Mouse (Mus musculus) heart, postnatal 0 days (tissue): ENCODE data around the gene Psmd12. TPM values are rescaled to one million over a fixed set of nuclear protein-coding genes. Genes with fewer than 3 reads are reported as not detected.
A peak's percentile ranks its signal among the peaks of the same experiment; 100 is the strongest.

Experiments
- ATAC-seq: fragments of 200-750 bp; cut with Nextera tagmentation; 2 replicates; pipeline ENCODE4 v1.8.0; 2017; ENCODE audit warnings: low read depth, moderate number of reproducible peaks, moderate library complexity; ENCODE audit not compliant: insufficient read depth
- DNase-seq: peaks from one replicate; pipeline ENCODE4 v3.0.0-alpha.2; 2016; ENCODE audit warnings: low spot score
- H3K27ac ChIP-seq: fragments of 300-500 bp; sonication (generic); 2 replicates; pipeline ENCODE4 v1.5.1; 2014; ENCODE audit warnings: low read depth, mild to moderate bottlenecking
- H3K27me3 ChIP-seq: fragments of 300-500 bp; sonication (generic); 2 replicates; pipeline ENCODE4 v1.6.1; 2014; ENCODE audit warnings: low read length, mixed read lengths; ENCODE audit not compliant: control insufficient read depth, insufficient read depth
- H3K36me3 ChIP-seq: fragments of 300-500 bp; sonication (generic); replicated peaks from 2 replicates; pipeline ENCODE4 v1.6.1; 2014; ENCODE audit warnings: low read length, mixed read lengths; ENCODE audit not compliant: control insufficient read depth, insufficient read depth
- H3K4me1 ChIP-seq: fragments of 300-500 bp; sonication (generic); 2 replicates; pipeline ENCODE4 v1.6.1; 2014; ENCODE audit warnings: antibody characterized with exemption; ENCODE audit not compliant: control insufficient read depth, insufficient read depth
- H3K4me2 ChIP-seq: fragments of 300-500 bp; sonication (generic); 2 replicates; pipeline ENCODE4 v1.6.1; 2014; ENCODE audit warnings: low read depth, mild to moderate bottlenecking, low read length, moderate library complexity
- H3K4me3 ChIP-seq: fragments of 300-500 bp; sonication (generic); 2 replicates; pipeline ENCODE4 v1.5.1; 2014; ENCODE audit warnings: low read depth, low read length
- H3K9ac ChIP-seq: fragments of 300-500 bp; sonication (generic); replicated peaks from 2 replicates; pipeline ENCODE4 v1.6.1; 2014; ENCODE audit warnings: low read depth, low read length, mixed read lengths
- H3K9me3 ChIP-seq: fragments of 300-500 bp; sonication (generic); replicated peaks from 2 replicates; pipeline ENCODE4 v1.6.1; 2016; ENCODE audit warnings: low read length; ENCODE audit not compliant: control insufficient read depth
- CTCF ChIP-seq: IDR thresholded peaks from 2 replicates; pipeline ENCODE4 v1.5.1; 2016; ENCODE audit warnings: antibody characterized with exemption, control low read depth, low read depth
- EP300 ChIP-seq: IDR thresholded peaks from 2 replicates; pipeline ENCODE4 v1.6.1; 2016; ENCODE audit warnings: antibody characterized with exemption, low read depth
- WGBS: fragments of 180-500 bp; shearing (Covaris S2); extraction: QIAGEN DNeasy Blood & Tissue Kit; methylation state at CpG from one replicate; pipeline ENCODE4 v1.1.7; 2014; 5-methylcytosine and 5-hydroxymethylcytosine counted together
- polyA plus RNA-seq: library from polyadenylated mRNA; unstranded; fragments of >200 nt; fragmentation: Nextera tagmentation; extraction: Ambion mirVana; gene quantifications from 2 replicates; pipeline ENCODE4 v1.2.1, GENCODE M21; 2015
- total RNA-seq: library from RNA; depleted of rRNA; stranded (reverse); fragments of >200 nt; gene quantifications from 2 replicates; pipeline ENCODE4 v1.2.3, GENCODE M21; 2014; ENCODE audit warnings: low replicate concordance

The Psmd12 gene
- total and polyA plus RNA-seq, 2 experiments from 2014 or later, result 45.6 to 158 TPM

DNA sequence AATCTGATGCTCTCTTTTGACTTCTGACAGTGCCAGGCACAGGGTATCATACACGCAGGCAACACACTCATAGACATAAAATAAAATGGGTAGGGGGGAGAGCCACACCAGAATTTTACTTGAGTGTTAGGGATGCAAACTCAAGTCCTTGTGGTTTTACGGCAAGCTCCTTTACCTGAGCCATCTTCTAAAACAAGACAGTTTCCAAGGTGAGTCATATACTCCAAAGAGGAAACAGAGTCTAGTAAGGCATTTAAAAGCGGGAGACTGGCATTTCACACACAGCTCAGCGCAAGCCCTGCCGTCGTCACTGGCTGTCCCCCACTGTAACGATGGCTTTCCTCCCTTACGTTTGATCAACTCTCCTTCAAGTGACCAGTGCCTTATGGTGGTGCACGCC, 31.4 kb upstream of the Psmd12 start:
- no peak overlapping the region for H3K4me3 ChIP-seq
- no peaks in the 10 kb centered on the region for H3K27me3 ChIP-seq
- DNase-seq, result no peak
- H3K9me3 ChIP-seq, result no peaks in the 10 kb centered on the region
- TF ChIP-seq EP300 (no peak), CTCF (no peak)
- no peak overlapping the region; the same call in 1 of the 2 replicates for H3K27ac ChIP-seq
- WGBS, result 78% methylated on average over 9 of the region's 9 CpGs
- H3K36me3 ChIP-seq, result no peaks in the 10 kb centered on the region
- no peak overlapping the region for H3K9ac ChIP-seq
- peaks cover 58% of the 10 kb centered on the region for H3K4me1 ChIP-seq
- H3K4me2 ChIP-seq, result no peak overlapping the region
- no peak for ATAC-seq

DNA sequence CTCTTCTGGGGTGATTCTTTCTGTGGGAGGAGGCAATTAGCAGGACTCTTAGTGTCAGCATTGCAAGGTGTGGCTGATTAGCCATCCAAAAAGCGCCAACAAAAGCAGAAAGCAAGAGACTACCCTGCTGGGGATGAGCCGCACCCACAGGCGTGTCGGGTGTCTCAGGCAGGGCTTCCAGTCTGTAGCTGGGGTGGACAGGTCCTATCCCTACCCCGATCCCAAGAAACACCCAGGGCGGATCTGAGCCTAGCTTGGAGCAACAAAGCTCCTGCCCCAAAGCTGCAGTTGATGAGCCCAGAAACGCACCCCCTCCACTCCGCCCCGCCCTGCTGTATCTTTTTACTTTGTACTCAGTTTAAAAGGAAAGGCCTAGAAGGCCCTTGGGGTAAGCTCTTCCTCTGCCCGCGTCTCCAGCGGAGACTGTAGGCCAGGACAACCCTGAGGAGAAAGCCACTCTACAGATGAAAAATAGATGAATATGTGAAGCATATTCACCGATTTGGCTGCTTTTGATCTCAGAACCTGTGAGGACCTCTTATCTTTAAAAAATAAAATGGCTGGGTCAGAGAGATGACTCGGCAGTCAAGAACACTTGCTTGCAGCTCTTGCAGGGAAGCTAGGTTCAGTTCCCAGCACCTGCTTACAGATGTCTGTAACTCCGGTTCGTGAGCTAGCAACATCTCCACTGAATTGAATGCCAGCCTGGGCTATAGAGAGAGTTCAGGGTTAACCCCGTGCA, 29.9 kb upstream of the Psmd12 start:
- no peak overlapping the region; the same call in 1 of the 2 replicates for H3K9ac ChIP-seq
- no peaks in the 10 kb centered on the region for H3K27me3 ChIP-seq
- peak overlapping the region; percentile 7; the same call in 1 of the 2 replicates for H3K27ac ChIP-seq
- no peaks in the 10 kb centered on the region for H3K36me3 ChIP-seq
- H3K9me3 ChIP-seq, result no peaks in the 10 kb centered on the region
- DNase-seq (no peak), ATAC-seq (no peak)
- TF ChIP-seq EP300 (no peak), CTCF (no peak)
- 76% methylated on average over 17 of the region's 17 CpGs for WGBS
- H3K4me3 ChIP-seq, result no peak overlapping the region
- no peak overlapping the region for H3K4me2 ChIP-seq
- peaks cover 58% of the 10 kb centered on the region for H3K4me1 ChIP-seq

DNA sequence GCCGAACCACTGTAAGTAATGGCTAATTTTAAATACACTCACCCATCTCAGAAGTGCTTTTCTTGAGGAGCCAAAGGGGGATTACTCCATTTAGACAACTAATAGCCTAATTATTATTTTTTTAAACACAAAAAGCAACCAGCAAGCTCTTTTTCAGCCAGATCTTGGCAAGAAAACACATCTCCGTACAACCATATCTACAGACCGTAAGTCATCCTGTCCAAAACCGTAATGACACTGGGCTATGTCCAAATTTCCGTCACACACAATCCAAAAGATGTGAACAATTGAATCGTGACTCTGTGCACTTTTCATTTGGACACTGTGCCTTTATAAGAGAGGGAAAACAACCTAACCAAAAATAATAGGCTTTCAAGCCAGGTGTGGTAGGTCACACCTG, 29.2 kb upstream of the Psmd12 start:
- DNase-seq (peak; percentile 44), ATAC-seq (no peak)
- no peaks in the 10 kb centered on the region for H3K9me3 ChIP-seq
- no peak overlapping the region for H3K27ac ChIP-seq
- 31% methylated on average over 6 of the region's 6 CpGs for WGBS
- H3K36me3 ChIP-seq, result no peaks in the 10 kb centered on the region
- no peaks in the 10 kb centered on the region for H3K27me3 ChIP-seq
- H3K4me3 ChIP-seq, result no peak overlapping the region
- H3K4me2 ChIP-seq, result no peak overlapping the region
- TF ChIP-seq EP300, result no peak
- TF ChIP-seq CTCF, result no peak
- H3K9ac ChIP-seq, result no peak overlapping the region
- H3K4me1 ChIP-seq, result peaks cover 58% of the 10 kb centered on the region

DNA sequence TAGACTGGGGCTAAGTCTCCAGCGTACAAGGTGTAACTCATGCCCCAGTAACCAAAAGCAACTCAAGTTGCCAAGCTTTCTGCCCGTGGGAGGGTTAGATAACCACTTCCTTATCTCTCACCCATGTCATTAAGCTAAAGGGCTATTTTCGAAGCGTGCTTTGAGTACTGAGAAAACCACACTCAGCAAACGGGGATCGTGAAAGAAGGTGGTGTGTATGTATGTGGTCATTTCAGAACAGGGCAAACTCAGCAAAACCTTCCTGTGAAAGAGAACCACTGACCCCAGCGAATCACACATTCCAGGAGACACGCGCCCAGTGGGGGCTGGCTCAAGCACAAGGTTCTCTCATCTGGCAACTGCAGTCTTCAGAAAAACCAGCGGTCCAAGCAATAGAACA, 28.2 kb upstream of the Psmd12 start:
- DNase-seq (peak; percentile 51), ATAC-seq (peak; percentile 34)
- Histone ChIP-seq H3K4me1 (peaks cover 52% of the 10 kb centered on the region), H3K9me3 (no peaks in the 10 kb centered on the region), H3K9ac (no peak overlapping the region), H3K4me3 (no peak overlapping the region), H3K36me3 (no peaks in the 10 kb centered on the region), H3K4me2 (peak overlapping the region; percentile 46), H3K27ac (peak overlapping the region; percentile 35), H3K27me3 (no peaks in the 10 kb centered on the region)
- WGBS, result 10% methylated on average over 10 of the region's 10 CpGs
- TF ChIP-seq EP300 (no peak), CTCF (no peak)

DNA sequence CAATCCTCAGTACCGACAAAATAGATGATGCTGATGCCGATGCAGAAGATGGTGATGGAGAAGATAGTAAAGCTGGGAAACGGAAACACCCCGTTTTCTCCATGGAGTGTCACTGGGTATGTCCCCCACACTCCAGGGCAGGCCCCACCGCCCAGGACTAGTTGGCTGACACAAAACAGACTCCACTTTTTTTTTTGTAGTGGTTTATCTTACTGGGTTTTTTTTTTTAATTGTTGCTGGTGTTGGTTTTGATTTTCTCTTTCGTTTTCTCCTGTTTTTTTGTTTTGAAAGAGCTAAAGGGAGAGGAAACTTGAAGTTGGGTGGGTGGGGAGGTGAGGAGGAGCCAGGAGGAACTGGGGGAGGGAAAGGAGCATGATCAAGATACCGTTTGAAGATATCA, 27.2 kb upstream of the Psmd12 start:
- TF ChIP-seq EP300 (no peak), CTCF (no peak)
- DNase-seq, result no peak
- no peak overlapping the region for H3K9ac ChIP-seq

More for the DNA sequence above, 27.2 kb upstream of the Psmd12 start:
- Histone ChIP-seq H3K27me3 (no peaks in the 10 kb centered on the region), H3K4me2 (no peak overlapping the region), H3K9me3 (no peaks in the 10 kb centered on the region), H3K4me3 (no peak overlapping the region), H3K4me1 (peaks cover 46% of the 10 kb centered on the region), H3K36me3 (no peaks in the 10 kb centered on the region), H3K27ac (no peak overlapping the region)
- WGBS, result 80% methylated on average over 7 of the region's 7 CpGs
- ATAC-seq, result no peak
